Mouse (Mus musculus): Measurements from ENCODE around the gene Gstcd. TPM values are rescaled to one million over a fixed set of nuclear protein-coding genes. Genes with fewer than 3 reads are reported as not detected.

Gene Gstcd
- polyA plus RNA-seq, 1 experiment: 18.7 TPM

GRCm38 (mm10) chr3:133092274-133092853 lies 531 bp upstream of the Gstcd start:
- Histone ChIP-seq H3K4me1 (ENCODE audit: control insufficient read depth, insufficient read depth, low read length) (no peaks in the 10 kb centered on the region), H3K4me3 (ENCODE audit: control insufficient read depth, low read depth, low read length) (peak overlapping the region; percentile 97), H3K27me3 (ENCODE audit: control insufficient read depth, insufficient read depth, low read length) (no peaks in the 10 kb centered on the region), H3K27ac (ENCODE audit: control insufficient read depth, insufficient read depth, low read depth, low read length) (peak overlapping the region; percentile 96), H3K36me3 (ENCODE audit: control insufficient read depth, insufficient read depth, low read length) (no peaks in the 10 kb centered on the region)
- TF ChIP-seq CTCF (IDR thresholded peaks at IDR 0.05; ENCODE audit: control insufficient read depth, insufficient read depth, insufficient replicate concordance, low read depth, low read length): no peak
- TF ChIP-seq POLR2A (IDR thresholded peaks at IDR 0.05; ENCODE audit: control insufficient read depth, low read depth, low read length): no peak

GRCm38 (mm10) chr3:133091121-133091663 lies 641 bp downstream of the Gstcd start:
- Histone ChIP-seq H3K27ac (ENCODE audit: control insufficient read depth, insufficient read depth, low read depth, low read length) (peak overlapping the region; percentile 96), H3K36me3 (ENCODE audit: control insufficient read depth, insufficient read depth, low read length) (no peaks in the 10 kb centered on the region), H3K27me3 (ENCODE audit: control insufficient read depth, insufficient read depth, low read length) (no peaks in the 10 kb centered on the region), H3K4me1 (ENCODE audit: control insufficient read depth, insufficient read depth, low read length) (no peaks in the 10 kb centered on the region), H3K4me3 (ENCODE audit: control insufficient read depth, low read depth, low read length) (peak overlapping the region; percentile 97)
- no peak for TF ChIP-seq CTCF (IDR thresholded peaks at IDR 0.05; ENCODE audit: control insufficient read depth, insufficient read depth, insufficient replicate concordance, low read depth, low read length)
- no peak for TF ChIP-seq POLR2A (IDR thresholded peaks at IDR 0.05; ENCODE audit: control insufficient read depth, low read depth, low read length)

- H3K4me3 ChIP-seq (ENCODE audit: control insufficient read depth, low read depth, low read length): peak overlapping the region; percentile 97
- no peak overlapping the region for H3K27ac ChIP-seq (ENCODE audit: control insufficient read depth, insufficient read depth, low read depth, low read length)
- H3K27me3 ChIP-seq (ENCODE audit: control insufficient read depth, insufficient read depth, low read length): no peaks in the 10 kb centered on the region
- TF ChIP-seq CTCF (IDR thresholded peaks at IDR 0.05; ENCODE audit: control insufficient read depth, insufficient read depth, insufficient replicate concordance, low read depth, low read length): no peak
- H3K4me1 ChIP-seq (ENCODE audit: control insufficient read depth, insufficient read depth, low read length): no peaks in the 10 kb centered on the region
- no peaks in the 10 kb centered on the region for H3K36me3 ChIP-seq (ENCODE audit: control insufficient read depth, insufficient read depth, low read length)
Observed at GRCm38 (mm10) chr3:133090247-133091120, 1.3 kb downstream of the Gstcd start.

GRCm38 (mm10) chr3:133085858-133086257 lies 6.0 kb downstream of the Gstcd start:
- TF ChIP-seq POLR2A (IDR thresholded peaks at IDR 0.05; ENCODE audit: control insufficient read depth, low read depth, low read length) (no peak), CTCF (IDR thresholded peaks at IDR 0.05; ENCODE audit: control insufficient read depth, insufficient read depth, insufficient replicate concordance, low read depth, low read length) (no peak)
- Histone ChIP-seq H3K36me3 (ENCODE audit: control insufficient read depth, insufficient read depth, low read length) (no peaks in the 10 kb centered on the region; the same call in 1 of the 2 replicates), H3K4me1 (ENCODE audit: control insufficient read depth, insufficient read depth, low read length) (no peaks in the 10 kb centered on the region), H3K27me3 (ENCODE audit: control insufficient read depth, insufficient read depth, low read length) (no peaks in the 10 kb centered on the region), H3K4me3 (ENCODE audit: control insufficient read depth, low read depth, low read length) (no peak overlapping the region), H3K27ac (ENCODE audit: control insufficient read depth, insufficient read depth, low read depth, low read length) (no peak overlapping the region)

GRCm38 (mm10) chr3:133082736-133083135 lies 9.1 kb downstream of the Gstcd start:
- H3K4me1 ChIP-seq (ENCODE audit: control insufficient read depth, insufficient read depth, low read length): no peaks in the 10 kb centered on the region
- no peak overlapping the region for H3K27ac ChIP-seq (ENCODE audit: control insufficient read depth, insufficient read depth, low read depth, low read length)
- no peaks in the 10 kb centered on the region for H3K27me3 ChIP-seq (ENCODE audit: control insufficient read depth, insufficient read depth, low read length)
- H3K4me3 ChIP-seq (ENCODE audit: control insufficient read depth, low read depth, low read length): no peak overlapping the region
- TF ChIP-seq POLR2A (IDR thresholded peaks at IDR 0.05; ENCODE audit: control insufficient read depth, low read depth, low read length) (no peak), CTCF (IDR thresholded peaks at IDR 0.05; ENCODE audit: control insufficient read depth, insufficient read depth, insufficient replicate concordance, low read depth, low read length) (no peak)
- no peaks in the 10 kb centered on the region; the same call in 1 of the 2 replicates for H3K36me3 ChIP-seq (ENCODE audit: control insufficient read depth, insufficient read depth, low read length)

- Histone ChIP-seq H3K4me1 (ENCODE audit: control insufficient read depth, insufficient read depth, low read length) (no peaks in the 10 kb centered on the region), H3K27ac (ENCODE audit: control insufficient read depth, insufficient read depth, low read depth, low read length) (no peak overlapping the region), H3K36me3 (ENCODE audit: control insufficient read depth, insufficient read depth, low read length) (no peaks in the 10 kb centered on the region), H3K27me3 (ENCODE audit: control insufficient read depth, insufficient read depth, low read length) (no peaks in the 10 kb centered on the region), H3K4me3 (ENCODE audit: control insufficient read depth, low read depth, low read length) (no peak overlapping the region)
- TF ChIP-seq CTCF (IDR thresholded peaks at IDR 0.05; ENCODE audit: control insufficient read depth, insufficient read depth, insufficient replicate concordance, low read depth, low read length): no peak
- no peak for TF ChIP-seq POLR2A (IDR thresholded peaks at IDR 0.05; ENCODE audit: control insufficient read depth, low read depth, low read length)
Observed at GRCm38 (mm10) chr3:133075560-133075959, 16.3 kb downstream of the Gstcd start.

GRCm38 (mm10) chr3:133052068-133052467 lies 39.8 kb downstream of the Gstcd start:
- TF ChIP-seq CTCF (IDR thresholded peaks at IDR 0.05; ENCODE audit: control insufficient read depth, insufficient read depth, insufficient replicate concordance, low read depth, low read length) (no peak), POLR2A (IDR thresholded peaks at IDR 0.05; ENCODE audit: control insufficient read depth, low read depth, low read length) (no peak)
- no peak overlapping the region for H3K4me3 ChIP-seq (ENCODE audit: control insufficient read depth, low read depth, low read length)
- no peaks in the 10 kb centered on the region for H3K27me3 ChIP-seq (ENCODE audit: control insufficient read depth, insufficient read depth, low read length)
- no peaks in the 10 kb centered on the region for H3K4me1 ChIP-seq (ENCODE audit: control insufficient read depth, insufficient read depth, low read length)
- H3K36me3 ChIP-seq (ENCODE audit: control insufficient read depth, insufficient read depth, low read length): no peaks in the 10 kb centered on the region
- no peak overlapping the region for H3K27ac ChIP-seq (ENCODE audit: control insufficient read depth, insufficient read depth, low read depth, low read length)

Data from testis, adult 2 months (tissue).